Mouse (Mus musculus) small intestine, adult 2 months (tissue): ENCODE data around the gene Col1a1.

ENCODE experiments used
- CTCF ChIP-seq: fragments of 200-500 bp; IDR thresholded peaks from 2 replicates; pipeline ENCODE4 v1.5.1; 2012; ENCODE audit warnings: low read depth, mild to moderate bottlenecking, control low read depth, inconsistent platforms, low read length, moderate library complexity, mixed read lengths; ENCODE audit not compliant: insufficient replicate concordance, insufficient read length; ENCODE audit errors: extremely low read depth
- POLR2A ChIP-seq: fragments of 200-500 bp; IDR thresholded peaks from 2 replicates; pipeline ENCODE4 v1.6.1; 2012; ENCODE audit warnings: low read depth, mild to moderate bottlenecking, control low read depth, inconsistent platforms, low read length, moderate library complexity

GRCm38 (mm10) chr11:94978947-94979346 lies 42.9 kb downstream of the Col1a1 start:
- TF ChIP-seq POLR2A = no peak
- TF ChIP-seq CTCF = peak; percentile 98; the same call in 1 of the 2 replicates
